ENCODE assay signal across 24 mouse cellular contexts in the genomic region with DNA sequence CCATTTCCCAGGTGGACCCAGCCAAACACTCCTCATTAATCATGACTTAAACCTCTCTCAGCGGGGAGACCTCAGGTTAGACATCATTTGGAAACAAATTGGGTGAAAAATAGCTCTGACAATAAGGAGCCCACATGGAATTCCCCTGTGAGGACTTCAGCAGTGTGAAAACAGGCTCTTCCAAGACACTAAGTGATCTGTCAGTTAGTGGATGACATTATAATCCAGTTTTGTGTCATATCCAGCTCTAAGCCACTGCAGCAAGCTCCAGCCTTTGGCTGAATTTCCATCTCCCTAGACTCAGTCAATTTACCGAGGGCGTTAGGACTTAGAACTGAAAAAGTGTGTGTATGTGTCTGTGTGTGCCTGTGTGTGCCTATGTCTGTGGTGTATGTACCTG.
DNase-seq lines count a peak whose midpoint lies in the region; ATAC-seq lines count a peak whose summit lies in the region.
"Had no signal": no experiment of that assay in that cellular context is flagged by ENCODE, and none has a peak within 500 bp of the region (broad histone marks: within the 10 kb centered on the region; RNA-seq: fewer than 3 reads in every experiment).

No protein-coding gene starts in this region.

- no peak overlapping the region for H3K27ac ChIP-seq in hindbrain, embryonic 14.5 days
- no peak overlapping the region for H3K27ac ChIP-seq in hindbrain, embryonic 10.5 days
- H3K27ac ChIP-seq in midbrain, embryonic 14.5 days (replicated peaks; ENCODE audit: low read depth, low read length), result no peak overlapping the region
- no peak overlapping the region for H3K27ac ChIP-seq in midbrain, embryonic 13.5 days
- no peak overlapping the region for H3K27ac ChIP-seq in hindbrain, embryonic 16.5 days (ENCODE audit: low read depth, low read length)
- H3K27ac ChIP-seq: embryonic facial prominence, embryonic 10.5 days; embryonic facial prominence, embryonic 13.5 days; forebrain, embryonic 12.5 days; forebrain, embryonic 15.5 days had no signal

- H3K27me3 ChIP-seq in hindbrain, embryonic 14.5 days (ENCODE audit: control insufficient read depth, insufficient read depth, low read length), result no peaks in the 10 kb centered on the region; the same call in 1 of the 2 replicates
- no peaks in the 10 kb centered on the region for H3K27me3 ChIP-seq in hindbrain, embryonic 10.5 days (ENCODE audit: insufficient read depth, poor library complexity, severe bottlenecking)
- H3K27me3 ChIP-seq in midbrain, embryonic 14.5 days (ENCODE audit: control insufficient read depth, insufficient read depth, low read length), result no peaks in the 10 kb centered on the region
- H3K27me3 ChIP-seq in midbrain, embryonic 13.5 days, result 0 out of 2 replicates have a peak, but pooled peaks cover 4% of the 10 kb centered on the region
- H3K27me3 ChIP-seq in hindbrain, embryonic 16.5 days (replicated peaks; ENCODE audit: control insufficient read depth, insufficient read depth, low read length), result no peaks in the 10 kb centered on the region; the same call in 1 of the 2 replicates
- H3K27me3 ChIP-seq: embryonic facial prominence, embryonic 13.5 days; forebrain, embryonic 12.5 days; forebrain, embryonic 15.5 days had no signal

- 43% methylated on average over 3 of the region's 3 CpGs for WGBS in hindbrain, embryonic 14.5 days
- WGBS in hindbrain, embryonic 10.5 days, result 88% methylated on average over 3 of the region's 3 CpGs
- 66% methylated on average over 3 of the region's 3 CpGs for WGBS in midbrain, embryonic 14.5 days
- WGBS in midbrain, embryonic 13.5 days, result 78% methylated on average over 3 of the region's 3 CpGs
- WGBS in hindbrain, embryonic 16.5 days, result 52% methylated on average over 3 of the region's 3 CpGs

- H3K36me3 ChIP-seq in hindbrain, embryonic 14.5 days (replicated peaks; ENCODE audit: control insufficient read depth, insufficient read depth), result no peaks in the 10 kb centered on the region
- no peaks in the 10 kb centered on the region for H3K36me3 ChIP-seq in hindbrain, embryonic 10.5 days
- H3K36me3 ChIP-seq in midbrain, embryonic 14.5 days (ENCODE audit: control insufficient read depth, insufficient read depth, low read length), result no peaks in the 10 kb centered on the region
- no peaks in the 10 kb centered on the region for H3K36me3 ChIP-seq in midbrain, embryonic 13.5 days
- no peaks in the 10 kb centered on the region for H3K36me3 ChIP-seq in hindbrain, embryonic 16.5 days (ENCODE audit: control insufficient read depth, insufficient read depth, low read length)
- H3K36me3 ChIP-seq: embryonic facial prominence, embryonic 10.5 days; embryonic facial prominence, embryonic 13.5 days; forebrain, embryonic 12.5 days; forebrain, embryonic 15.5 days had no signal

- ATAC-seq in hindbrain, embryonic 14.5 days (ENCODE audit: low FRiP score), result peak; percentile 75; the same call in 1 of the 2 replicates
- no peak for ATAC-seq in midbrain, embryonic 14.5 days (ENCODE audit: low FRiP score, low TSS enrichment)
- ATAC-seq in midbrain, embryonic 13.5 days, result no peak
- peak; percentile 64 for ATAC-seq in hindbrain, embryonic 16.5 days
- ATAC-seq: CD4-positive, CD25-positive, alpha-beta regulatory T cell, adult 4 months; forebrain, embryonic 15.5 days; intestine, postnatal 0 days had no signal

- H3K4me3 ChIP-seq in hindbrain, embryonic 14.5 days (replicated peaks; ENCODE audit: low read length), result no peak overlapping the region
- no peak overlapping the region for H3K4me3 ChIP-seq in hindbrain, embryonic 10.5 days
- no peak overlapping the region for H3K4me3 ChIP-seq in midbrain, embryonic 14.5 days (replicated peaks; ENCODE audit: low read depth, low read length)
- H3K4me3 ChIP-seq in midbrain, embryonic 13.5 days (replicated peaks), result no peak overlapping the region
- no peak overlapping the region for H3K4me3 ChIP-seq in hindbrain, embryonic 16.5 days (ENCODE audit: low read length)
- H3K4me3 ChIP-seq: embryonic facial prominence, embryonic 10.5 days; embryonic facial prominence, embryonic 13.5 days; erythroblast, embryonic 14.5 days; forebrain, embryonic 12.5 days; forebrain, embryonic 15.5 days had no signal

- H3K4me1 ChIP-seq in hindbrain, embryonic 14.5 days (replicated peaks; ENCODE audit: control insufficient read depth, insufficient read depth, low read length), result no peaks in the 10 kb centered on the region
- H3K4me1 ChIP-seq in hindbrain, embryonic 10.5 days (replicated peaks), result no peaks in the 10 kb centered on the region
- no peaks in the 10 kb centered on the region for H3K4me1 ChIP-seq in midbrain, embryonic 14.5 days (ENCODE audit: control insufficient read depth, insufficient read depth, low read length)
- H3K4me1 ChIP-seq in midbrain, embryonic 13.5 days (replicated peaks), result no peaks in the 10 kb centered on the region
- no peaks in the 10 kb centered on the region for H3K4me1 ChIP-seq in hindbrain, embryonic 16.5 days (ENCODE audit: control insufficient read depth, insufficient read depth, low read depth, low read length)
- H3K4me1 ChIP-seq: embryonic facial prominence, embryonic 10.5 days; embryonic facial prominence, embryonic 13.5 days; forebrain, embryonic 12.5 days had no signal

- peak; percentile 40 for DNase-seq in hindbrain, embryonic 14.5 days (ENCODE audit: low spot score)
- DNase-seq in hindbrain, embryonic 10.5 days (ENCODE audit: low spot score), result no peak
- peak; percentile 13 for DNase-seq in midbrain, embryonic 14.5 days
- no peak for DNase-seq in thymus, postnatal 0 days (ENCODE audit: low spot score)
- DNase-seq: adrenal gland, adult 2 months; adrenal gland, postnatal 14 days; cerebellum, adult 11-12 months; cerebellum, adult 8-10 months; cerebellum, postnatal 10 days; cerebellum, postnatal 36 days; embryo, embryonic 11 days; gastrocnemius, postnatal 10 days; gastrocnemius, postnatal 36 days; heart, postnatal 36 days had no signal

- H3K4me2 ChIP-seq in hindbrain, embryonic 14.5 days (replicated peaks), result no peak overlapping the region
- H3K4me2 ChIP-seq in midbrain, embryonic 14.5 days (ENCODE audit: low read length), result no peak overlapping the region
- H3K4me2 ChIP-seq in midbrain, embryonic 13.5 days (replicated peaks), result no peak overlapping the region
- H3K4me2 ChIP-seq in hindbrain, embryonic 16.5 days (ENCODE audit: low read length), result no peak overlapping the region
- H3K4me2 ChIP-seq: embryonic facial prominence, embryonic 13.5 days; forebrain, embryonic 12.5 days; forebrain, embryonic 15.5 days; heart, embryonic 11.5 days had no signal

- no peaks in the 10 kb centered on the region for H3K9me3 ChIP-seq in hindbrain, embryonic 14.5 days (ENCODE audit: control insufficient read depth, low read length)
- H3K9me3 ChIP-seq in hindbrain, embryonic 10.5 days, result no peaks in the 10 kb centered on the region
- no peaks in the 10 kb centered on the region for H3K9me3 ChIP-seq in midbrain, embryonic 14.5 days (ENCODE audit: control insufficient read depth, low read length)
- no peaks in the 10 kb centered on the region for H3K9me3 ChIP-seq in midbrain, embryonic 13.5 days
- H3K9me3 ChIP-seq in hindbrain, embryonic 16.5 days (ENCODE audit: control insufficient read depth, low read length), result no peaks in the 10 kb centered on the region
- H3K9me3 ChIP-seq: embryonic facial prominence, embryonic 10.5 days; embryonic facial prominence, embryonic 13.5 days; forebrain, embryonic 12.5 days; forebrain, embryonic 15.5 days had no signal

- H3K9ac ChIP-seq in hindbrain, embryonic 14.5 days, result no peak overlapping the region
- H3K9ac ChIP-seq in midbrain, embryonic 14.5 days (replicated peaks; ENCODE audit: low read length), result no peak overlapping the region
- no peak overlapping the region for H3K9ac ChIP-seq in midbrain, embryonic 13.5 days (replicated peaks)
- no peak overlapping the region for H3K9ac ChIP-seq in hindbrain, embryonic 16.5 days (ENCODE audit: low read depth, low read length)
- H3K9ac ChIP-seq: embryonic facial prominence, embryonic 13.5 days; forebrain, embryonic 12.5 days; forebrain, embryonic 15.5 days had no signal

Comparison
In these comparisons a context has a peak if more than half of its experiments do, and no peak if none do; other contexts are left out.
1. DNase-seq: peak in hindbrain, embryonic 14.5 days (single experiment) and midbrain, embryonic 14.5 days (single experiment); none in hindbrain, embryonic 10.5 days (single experiment) and thymus, postnatal 0 days (single experiment).
2. ATAC-seq: peak in hindbrain, embryonic 14.5 days (single experiment) and hindbrain, embryonic 16.5 days (single experiment); none in midbrain, embryonic 14.5 days (single experiment) and midbrain, embryonic 13.5 days (single experiment).